Mouse (Mus musculus) midbrain, embryonic 14.5 days (tissue): ENCODE measurements around the gene Gabbr2. TPM values are rescaled to one million over a fixed set of nuclear protein-coding genes. Genes with fewer than 3 reads are reported as not detected.

Experiments
- ATAC-seq: fragments of 200-750 bp; cut with Nextera tagmentation; 2 replicates; pipeline ENCODE4 v1.8.0; 2017; ENCODE audit warnings: moderate number of reproducible peaks, moderate library complexity; ENCODE audit not compliant: low FRiP score, low TSS enrichment
- DNase-seq: peaks from one replicate; pipeline ENCODE4 v3.0.0-alpha.2; 2015
- H3K27ac ChIP-seq: fragments of 300-500 bp; sonication (generic); replicated peaks from 2 replicates; pipeline ENCODE4 v1.5.1; 2014; ENCODE audit warnings: mild to moderate bottlenecking, low read depth, low read length, moderate library complexity
- H3K27me3 ChIP-seq: fragments of 300-500 bp; sonication (generic); 2 replicates; pipeline ENCODE4 v1.6.1; 2014; ENCODE audit warnings: low read length, control low read depth, mixed read lengths; ENCODE audit not compliant: control insufficient read depth, insufficient read depth
- H3K36me3 ChIP-seq: fragments of 300-500 bp; sonication (generic); 2 replicates; pipeline ENCODE4 v1.6.1; 2014; ENCODE audit warnings: low read length, control low read depth; ENCODE audit not compliant: control insufficient read depth, insufficient read depth
- H3K4me1 ChIP-seq: fragments of 300-500 bp; sonication (generic); 2 replicates; pipeline ENCODE4 v1.6.1; 2014; ENCODE audit warnings: mild to moderate bottlenecking, antibody characterized with exemption, low read length, control low read depth; ENCODE audit not compliant: control insufficient read depth, insufficient read depth
- H3K4me2 ChIP-seq: fragments of 300-500 bp; sonication (generic); 2 replicates; pipeline ENCODE4 v1.6.1; 2014; ENCODE audit warnings: mild to moderate bottlenecking, low read length, moderate library complexity
- H3K4me3 ChIP-seq: fragments of 300-500 bp; sonication (generic); replicated peaks from 2 replicates; pipeline ENCODE4 v1.5.1; 2014; ENCODE audit warnings: low read depth, low read length
- H3K9ac ChIP-seq: fragments of 300-500 bp; sonication (generic); replicated peaks from 2 replicates; pipeline ENCODE4 v1.6.1; 2014; ENCODE audit warnings: mild to moderate bottlenecking, low read length, moderate library complexity
- H3K9me3 ChIP-seq: fragments of 300-500 bp; sonication (generic); 2 replicates; pipeline ENCODE4 v1.6.1; 2016; ENCODE audit warnings: low read length, control low read depth, mixed read lengths; ENCODE audit not compliant: control insufficient read depth
- WGBS: fragments of 180-500 bp; shearing (Covaris S2); extraction: QIAGEN DNeasy Blood & Tissue Kit; methylation state at CpG from one replicate; pipeline ENCODE4 v1.1.7; 2014; 5-methylcytosine and 5-hydroxymethylcytosine counted together
- polyA plus RNA-seq: library from polyadenylated mRNA; unstranded; fragments of >200 nt; fragmentation: Nextera tagmentation; extraction: Ambion mirVana; gene quantifications from 2 replicates; pipeline ENCODE4 v1.2.1, GENCODE M21; 2014

Gabbr2 gene
- polyA plus RNA-seq, 1 experiment from 2014 or later: 8.6 TPM

DNA sequence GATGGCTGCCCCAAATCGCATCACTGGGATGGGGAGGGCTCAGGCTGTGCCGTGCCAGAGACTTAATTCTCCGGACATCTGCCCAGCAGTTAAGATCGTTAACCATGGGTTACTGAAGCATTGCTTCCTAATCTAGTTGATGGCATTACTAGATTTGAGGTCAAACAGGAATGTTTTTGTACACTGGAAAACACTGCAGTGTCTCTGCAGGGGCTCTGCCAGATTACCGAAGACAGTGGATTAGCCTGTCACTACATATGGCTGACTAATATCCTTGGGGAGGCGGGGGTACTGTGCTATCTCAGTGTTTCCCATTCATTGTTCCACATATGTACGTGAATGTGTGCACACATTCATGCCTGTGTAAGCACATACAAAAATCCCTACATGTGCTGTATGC lies 225.3 kb downstream of the Gabbr2 start:
- no peak overlapping the region for H3K4me2 ChIP-seq
- no peak for ATAC-seq
- no peaks in the 10 kb centered on the region for H3K36me3 ChIP-seq
- 53% methylated on average over 7 of the region's 7 CpGs for WGBS
- no peak overlapping the region for H3K4me3 ChIP-seq
- no peak overlapping the region for H3K9ac ChIP-seq
- no peak for DNase-seq
- H3K27me3 ChIP-seq: no peaks in the 10 kb centered on the region
- H3K27ac ChIP-seq: no peak overlapping the region
- no peaks in the 10 kb centered on the region; the same call in 1 of the 2 replicates for H3K4me1 ChIP-seq
- H3K9me3 ChIP-seq: no peaks in the 10 kb centered on the region

GRCm38 (mm10) chr4:46759838-46760237 lies 231.8 kb downstream of the Gabbr2 start:
- no peaks in the 10 kb centered on the region for H3K36me3 ChIP-seq
- no peak for DNase-seq
- 81% methylated on average over 1 of the region's 1 CpGs for whole genome bisulfite sequencing
- no peak overlapping the region for H3K4me3 ChIP-seq
- no peaks in the 10 kb centered on the region for H3K4me1 ChIP-seq
- no peak overlapping the region for H3K4me2 ChIP-seq
- no peak for ATAC-seq
- H3K9ac ChIP-seq: no peak overlapping the region
- no peaks in the 10 kb centered on the region for H3K27me3 ChIP-seq
- H3K27ac ChIP-seq: no peak overlapping the region
- H3K9me3 ChIP-seq: no peaks in the 10 kb centered on the region

- no peaks in the 10 kb centered on the region for H3K9me3 ChIP-seq
- WGBS: 74% methylated on average over 7 of the region's 7 CpGs
- no peak for ATAC-seq
- no peaks in the 10 kb centered on the region for H3K27me3 ChIP-seq
- no peak overlapping the region for H3K27ac ChIP-seq
- no peak overlapping the region for H3K9ac ChIP-seq
- no peaks in the 10 kb centered on the region for H3K36me3 ChIP-seq
- 0 out of 2 replicates have a peak, but pooled peaks cover 4% of the 10 kb centered on the region for H3K4me1 ChIP-seq
- H3K4me2 ChIP-seq: no peak overlapping the region
- H3K4me3 ChIP-seq: no peak overlapping the region
- no peak for DNase-seq
Observed at GRCm38 (mm10) chr4:46758340-46759041, 233.2 kb downstream of the Gabbr2 start.

DNA sequence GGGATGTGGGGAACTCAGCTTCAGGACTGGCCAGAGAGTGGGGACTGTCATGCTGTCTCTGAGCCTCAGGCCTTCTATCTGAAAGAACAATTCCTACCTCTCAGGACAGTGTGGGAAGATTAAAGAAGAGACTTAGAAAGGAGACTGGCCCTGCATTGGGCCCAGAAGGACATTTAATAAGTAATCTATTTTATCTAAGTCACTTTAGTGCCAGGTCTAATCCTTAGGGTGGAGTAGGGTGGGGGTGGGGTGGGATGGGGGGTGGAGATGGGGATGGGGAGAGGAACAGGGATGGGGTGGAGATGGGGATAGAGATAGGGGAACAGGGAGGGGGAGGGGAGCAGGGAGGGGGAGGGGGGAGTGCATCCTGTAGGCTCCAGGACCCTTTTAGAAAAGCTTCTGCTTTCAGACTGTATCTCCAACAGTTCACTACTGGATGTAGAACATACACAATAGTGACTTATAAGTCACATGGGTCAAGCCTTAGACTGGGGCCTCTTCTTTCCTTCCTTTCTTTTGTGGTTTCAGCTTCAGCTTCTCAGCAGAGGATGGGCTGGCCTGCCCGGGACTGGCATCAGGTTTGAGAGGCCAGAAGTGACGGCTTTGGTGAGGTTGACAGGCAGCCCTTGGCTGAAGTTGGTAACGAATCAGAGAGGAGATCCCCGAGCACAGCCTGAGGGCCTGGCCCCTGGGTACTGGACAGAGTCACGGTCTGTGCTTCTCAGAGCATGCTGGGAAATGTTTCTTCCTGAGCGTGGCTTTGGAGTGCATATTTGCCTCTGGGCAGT lies 237.1 kb downstream of the Gabbr2 start:
- ATAC-seq: no peak

DNA sequence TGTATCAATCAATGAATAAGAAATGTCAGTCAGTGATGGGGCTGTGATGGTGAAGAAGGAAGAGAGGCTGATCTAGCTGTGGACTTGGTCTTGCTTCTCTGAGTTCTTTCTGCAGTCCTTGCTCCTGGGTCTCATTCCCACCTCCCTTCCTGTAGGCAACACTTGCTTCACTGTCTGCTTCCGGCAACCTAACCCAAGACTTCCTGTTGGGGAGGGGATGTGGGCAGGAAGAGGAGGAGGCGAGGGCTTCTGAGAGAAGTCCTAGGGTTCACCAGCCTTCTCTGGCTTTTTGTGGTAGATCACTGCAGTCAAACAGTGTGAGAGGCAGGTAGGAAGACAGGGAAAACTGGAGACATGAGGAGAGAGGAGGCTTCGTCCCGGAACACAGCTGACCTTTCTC lies 239.4 kb downstream of the Gabbr2 start:
- Histone ChIP-seq H3K9ac (no peak overlapping the region), H3K4me3 (no peak overlapping the region), H3K27me3 (no peaks in the 10 kb centered on the region), H3K9me3 (no peaks in the 10 kb centered on the region), H3K27ac (no peak overlapping the region), H3K4me2 (no peak overlapping the region), H3K4me1 (peaks cover 14% of the 10 kb centered on the region), H3K36me3 (no peaks in the 10 kb centered on the region)
- no peak for ATAC-seq
- no peak for DNase-seq
- WGBS: 84% methylated on average over 4 of the region's 4 CpGs

More for the DNA sequence above, 237.1 kb downstream of the Gabbr2 start:
- 0 out of 2 replicates have a peak, but pooled peaks cover 4% of the 10 kb centered on the region for H3K4me1 ChIP-seq
- no peak overlapping the region for H3K4me3 ChIP-seq
- DNase-seq: no peak
- WGBS: 26% methylated on average over 6 of the region's 6 CpGs
- no peak overlapping the region for H3K9ac ChIP-seq
- H3K36me3 ChIP-seq: no peaks in the 10 kb centered on the region
- no peaks in the 10 kb centered on the region for H3K9me3 ChIP-seq
- no peak overlapping the region for H3K4me2 ChIP-seq
- H3K27me3 ChIP-seq: no peaks in the 10 kb centered on the region
- H3K27ac ChIP-seq: no peak overlapping the region; the same call in 1 of the 2 replicates

GRCm38 (mm10) chr4:46749015-46749414 lies 242.7 kb downstream of the Gabbr2 start:
- Histone ChIP-seq H3K4me2 (no peak overlapping the region), H3K9ac (no peak overlapping the region), H3K27me3 (no peaks in the 10 kb centered on the region), H3K4me3 (no peak overlapping the region), H3K9me3 (no peaks in the 10 kb centered on the region), H3K36me3 (no peaks in the 10 kb centered on the region), H3K4me1 (peaks cover 19% of the 10 kb centered on the region), H3K27ac (no peak overlapping the region)
- ATAC-seq (no peak), DNase-seq (no peak)
- 83% methylated on average over 8 of the region's 8 CpGs for WGBS

DNA sequence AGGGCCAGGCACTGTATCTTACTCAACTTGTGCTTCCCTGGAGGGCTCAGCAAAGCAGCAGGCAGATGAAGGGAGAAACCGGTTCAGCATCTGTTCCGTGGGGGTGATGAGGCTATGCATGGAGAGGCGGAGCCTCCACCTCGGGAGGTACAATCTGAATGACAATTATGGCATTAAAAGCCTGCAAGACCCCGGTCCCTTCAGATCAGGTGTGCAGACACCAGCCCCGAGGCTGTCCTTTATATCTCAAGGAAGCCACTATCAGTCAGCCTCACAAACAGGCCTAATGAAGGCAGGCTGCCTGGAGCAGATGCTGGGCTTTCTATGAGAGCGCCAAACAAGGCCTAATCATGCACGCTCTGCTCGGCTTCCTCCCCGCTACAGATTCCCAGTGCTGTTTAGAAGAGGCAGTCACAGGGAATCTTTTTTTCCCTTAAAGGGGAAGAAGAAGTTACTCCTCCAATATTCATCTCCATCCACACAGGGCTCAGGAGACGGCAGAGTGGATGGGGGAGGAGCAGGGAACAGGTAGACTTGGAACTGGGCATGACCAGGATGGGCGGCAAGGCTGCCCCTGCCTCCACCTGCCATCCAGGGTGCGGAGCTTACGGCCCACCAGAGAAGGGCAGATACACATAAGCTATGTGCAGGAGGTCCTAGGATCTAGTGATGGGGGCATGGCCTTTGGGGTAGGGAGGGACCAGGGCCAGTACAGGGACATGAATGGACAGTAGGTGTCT lies 244.5 kb downstream of the Gabbr2 start:
- H3K4me1 ChIP-seq: peaks cover 27% of the 10 kb centered on the region
- H3K4me2 ChIP-seq: no peak overlapping the region
- ATAC-seq (peak; percentile 70; the same call in 1 of the 2 replicates), DNase-seq (peak; percentile 78)
- no peaks in the 10 kb centered on the region for H3K36me3 ChIP-seq
- H3K27me3 ChIP-seq: no peaks in the 10 kb centered on the region
- H3K27ac ChIP-seq: peak overlapping the region; percentile 78
- no peak overlapping the region for H3K4me3 ChIP-seq
- WGBS: 28% methylated on average over 14 of the region's 14 CpGs
- H3K9ac ChIP-seq: peak overlapping the region; percentile 9; the same call in 1 of the 2 replicates
- no peaks in the 10 kb centered on the region for H3K9me3 ChIP-seq

DNA sequence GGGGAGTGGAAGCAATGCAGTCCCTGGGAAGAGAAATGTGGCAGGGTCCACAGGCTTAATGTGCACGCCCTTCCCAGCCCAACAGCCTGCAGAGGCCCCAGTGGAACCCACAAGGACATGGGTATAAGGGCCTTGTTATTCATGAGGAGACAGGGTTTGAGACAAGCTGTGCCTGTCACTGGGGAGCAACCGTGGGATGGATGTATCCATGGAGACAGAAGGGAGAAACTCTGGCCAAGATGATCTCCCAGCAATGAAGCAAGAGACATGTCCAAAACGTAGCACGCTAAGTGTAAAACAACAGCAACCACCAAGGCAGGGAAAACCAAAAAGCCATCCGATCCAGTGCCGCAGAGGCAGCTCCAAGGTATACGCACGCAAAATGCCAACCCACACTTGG lies 246.1 kb downstream of the Gabbr2 start:
- Histone ChIP-seq H3K27me3 (no peaks in the 10 kb centered on the region), H3K9ac (no peak overlapping the region), H3K36me3 (no peaks in the 10 kb centered on the region), H3K4me3 (no peak overlapping the region), H3K27ac (no peak overlapping the region), H3K9me3 (no peaks in the 10 kb centered on the region), H3K4me2 (no peak overlapping the region), H3K4me1 (peaks cover 30% of the 10 kb centered on the region)
- WGBS: 79% methylated on average over 8 of the region's 8 CpGs
- no peak for DNase-seq
- ATAC-seq: no peak
